Mouse (Mus musculus) lung, postnatal 14 days (tissue): Measurements from ENCODE around the gene Vwc2.

Experiments
- DNase-seq: peaks from one replicate; pipeline ENCODE4 v3.0.0; 2021

Gene Vwc2

DNA sequence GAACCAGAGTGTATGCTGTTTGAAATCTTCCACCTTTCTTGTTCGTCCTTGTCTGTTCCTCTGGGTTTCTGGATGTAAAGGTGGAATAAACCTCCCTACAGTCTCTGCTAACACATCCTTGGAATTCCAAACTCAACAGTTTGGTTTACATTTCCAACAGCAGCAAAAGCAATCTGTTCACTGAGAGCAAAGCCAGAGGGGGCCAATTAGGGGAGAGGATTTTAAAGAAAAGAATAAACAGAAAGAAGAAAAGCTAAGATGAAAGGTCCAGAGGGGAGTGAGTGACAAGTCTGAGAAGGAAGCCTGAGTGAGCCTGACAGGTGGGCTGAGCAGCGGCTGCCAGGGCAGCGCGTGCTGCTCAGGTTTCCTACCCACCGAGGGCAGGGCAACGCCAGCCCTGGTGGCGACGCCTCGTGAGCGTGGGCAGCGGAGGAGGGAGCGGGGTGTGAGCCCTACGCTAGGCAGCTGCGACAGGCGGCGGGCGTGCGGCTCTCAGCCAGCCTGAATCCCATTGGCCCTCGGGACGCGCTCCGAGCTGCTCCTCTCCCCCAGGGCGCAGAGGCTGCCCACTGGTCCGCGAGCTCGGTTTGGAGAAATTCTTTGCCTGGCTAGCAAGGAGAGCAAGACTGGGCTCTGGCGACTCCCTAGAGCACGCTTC lies at the start of gene Vwc2:
Gene Vwc2, plus strand, starts transcription at position 648 of the 658 bp plus-strand sequence.
- DNase-seq: no peak

GRCm38 (mm10) chr11:11088162-11088756 lies 25.8 kb upstream of the Vwc2 start:
- DNase-seq: no peak

DNA sequence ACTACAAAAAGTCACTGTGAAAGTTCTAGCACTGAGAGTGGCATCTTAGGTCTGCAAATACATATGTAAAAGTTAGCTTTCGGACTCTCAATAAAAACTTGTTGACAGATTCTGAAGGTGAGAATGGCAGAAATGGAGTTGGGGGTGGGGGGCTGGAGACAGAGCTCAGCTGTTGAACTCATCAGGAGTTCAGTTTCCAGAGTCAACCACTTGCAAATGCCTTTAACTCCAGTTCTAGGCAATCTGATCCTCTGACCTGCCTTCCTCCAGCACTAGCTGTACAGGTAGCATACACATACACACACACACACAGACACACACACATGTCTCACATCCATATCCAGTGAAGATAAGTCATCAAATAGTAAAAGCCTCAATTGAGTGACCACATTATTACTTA lies 16.4 kb upstream of the Vwc2 start:
- no peak for DNase-seq

DNA sequence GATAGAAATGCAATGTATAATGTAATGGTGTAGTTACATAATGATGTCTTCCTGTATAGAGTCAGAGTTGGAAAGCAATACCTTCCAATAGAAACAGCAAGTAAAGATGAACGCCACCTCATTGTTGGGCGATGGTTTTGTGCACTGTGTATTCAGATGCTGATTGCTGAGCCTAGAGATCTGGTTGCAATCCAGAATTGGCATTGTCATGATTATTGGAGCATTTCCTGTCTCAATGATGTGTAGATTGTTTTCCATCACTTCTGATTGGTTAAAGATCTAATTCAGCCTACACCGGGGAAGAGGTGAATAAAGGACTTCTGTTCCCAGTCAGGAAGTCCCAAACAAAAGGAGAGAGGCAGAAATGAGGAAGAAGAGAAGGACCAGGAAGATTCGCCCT lies 15.7 kb upstream of the Vwc2 start:
- no peak for DNase-seq

DNA sequence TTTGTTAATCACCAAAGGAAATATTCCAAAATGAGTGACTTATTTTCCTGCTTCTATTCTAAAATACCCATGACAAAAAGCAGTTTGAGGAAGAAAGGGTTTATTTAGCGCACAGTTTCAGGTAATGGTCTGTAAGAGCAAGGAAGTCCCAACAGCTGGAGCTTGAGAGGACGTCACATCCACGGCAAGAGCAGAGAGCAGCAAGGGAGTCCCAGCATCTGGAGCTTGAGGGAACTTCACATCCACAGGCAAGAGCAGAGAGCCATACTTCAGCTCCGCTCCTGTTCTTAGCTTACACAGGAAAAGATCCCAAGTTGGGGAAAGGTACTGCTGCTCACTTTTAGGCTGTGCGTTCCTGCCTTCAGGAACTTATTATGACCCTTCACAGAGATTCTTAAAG lies 15.0 kb upstream of the Vwc2 start:
- DNase-seq: no peak

GRCm38 (mm10) chr11:11102182-11102581 lies 11.8 kb upstream of the Vwc2 start:
- DNase-seq: no peak

DNA sequence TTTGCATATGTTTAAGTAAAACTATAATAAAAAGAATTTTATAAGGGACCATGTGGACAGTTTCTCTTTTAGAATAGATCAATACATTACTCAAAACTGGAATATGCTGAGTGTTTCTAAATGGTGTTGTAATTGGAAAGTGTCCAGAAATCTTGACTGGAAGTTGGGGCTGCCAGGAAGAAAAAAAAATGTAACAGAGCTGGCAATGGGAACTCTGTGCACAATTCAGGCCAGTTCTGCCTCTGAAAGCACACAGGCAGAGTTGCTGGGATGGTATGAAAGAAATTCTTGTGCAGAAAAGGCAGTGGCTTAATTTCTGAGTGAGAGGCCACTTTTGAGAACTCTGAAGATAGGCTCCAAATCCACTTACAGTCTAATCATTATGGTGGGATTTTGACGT lies 11.4 kb upstream of the Vwc2 start:
- DNase-seq: no peak

DNA sequence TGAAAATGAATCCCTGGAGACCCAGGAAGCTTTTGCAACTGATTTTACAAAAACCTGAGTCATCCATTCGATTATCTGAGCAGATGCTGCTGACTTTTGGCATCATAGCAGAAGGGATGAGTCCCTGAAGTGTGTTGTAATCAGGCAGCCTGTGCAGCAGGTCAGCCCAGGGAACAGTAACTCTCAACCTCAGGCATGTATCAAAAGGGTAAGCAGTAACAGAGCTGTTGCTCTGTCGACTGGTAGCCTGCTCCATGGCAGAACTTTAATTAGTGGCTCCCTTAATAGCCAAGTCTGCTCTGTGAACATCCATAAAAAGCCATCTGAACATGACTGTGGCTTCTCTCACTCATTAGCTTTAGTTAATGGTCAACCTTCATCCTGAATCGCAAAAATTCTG lies 5.1 kb upstream of the Vwc2 start:
- no peak for DNase-seq

DNA sequence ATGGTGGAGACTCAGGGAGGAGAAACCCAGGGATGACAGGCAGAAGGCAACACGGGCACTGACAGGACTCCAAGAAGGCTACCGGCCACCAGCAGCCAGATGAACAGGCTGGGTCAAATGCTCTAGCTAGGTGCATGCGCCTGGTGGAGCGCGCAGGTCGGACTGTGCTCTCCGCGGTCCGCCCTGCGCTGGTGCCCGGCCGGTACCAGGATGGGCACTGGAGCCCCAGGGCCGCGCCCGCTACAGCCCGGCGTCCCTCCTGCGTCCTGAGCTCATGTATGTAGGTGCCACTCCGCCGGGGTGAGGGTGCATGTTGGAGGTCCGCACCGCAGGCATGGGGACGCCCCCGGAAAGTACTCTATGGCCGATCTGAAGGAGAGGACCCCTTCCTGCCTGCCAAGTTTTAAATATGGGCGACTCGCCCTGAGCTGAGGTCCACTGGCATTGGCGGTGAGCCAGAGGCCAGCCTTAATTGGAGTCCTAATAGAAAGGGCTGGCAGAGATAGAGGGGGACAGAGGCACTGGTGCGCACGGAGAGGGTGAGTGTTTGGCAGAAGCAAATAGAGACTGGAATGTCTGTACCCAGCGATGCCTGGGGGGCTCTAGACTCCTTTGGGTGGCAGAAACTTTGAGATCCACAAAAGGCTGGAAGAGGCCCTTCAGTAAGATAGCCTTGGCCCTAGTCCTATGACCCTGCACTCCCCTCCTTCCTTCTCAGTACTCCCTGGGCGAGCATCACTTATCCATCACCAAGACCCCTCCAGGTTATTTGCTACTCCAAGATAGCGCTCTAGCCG lies 409 bp downstream of the Vwc2 start:
- no peak for DNase-seq

GRCm38 (mm10) chr11:11115031-11115647 lies 1.1 kb downstream of the Vwc2 start:
- no peak for DNase-seq

GRCm38 (mm10) chr11:11115648-11116590 lies 1.9 kb downstream of the Vwc2 start:
- no peak for DNase-seq

GRCm38 (mm10) chr11:11116736-11117135 lies 2.7 kb downstream of the Vwc2 start:
- DNase-seq: no peak

- DNase-seq: peak; percentile 24
Measured at GRCm38 (mm10) chr11:11122866-11123265, 8.8 kb downstream of the Vwc2 start.

GRCm38 (mm10) chr11:11131414-11132077 lies 17.5 kb downstream of the Vwc2 start:
- DNase-seq: peak; percentile 40

DNA sequence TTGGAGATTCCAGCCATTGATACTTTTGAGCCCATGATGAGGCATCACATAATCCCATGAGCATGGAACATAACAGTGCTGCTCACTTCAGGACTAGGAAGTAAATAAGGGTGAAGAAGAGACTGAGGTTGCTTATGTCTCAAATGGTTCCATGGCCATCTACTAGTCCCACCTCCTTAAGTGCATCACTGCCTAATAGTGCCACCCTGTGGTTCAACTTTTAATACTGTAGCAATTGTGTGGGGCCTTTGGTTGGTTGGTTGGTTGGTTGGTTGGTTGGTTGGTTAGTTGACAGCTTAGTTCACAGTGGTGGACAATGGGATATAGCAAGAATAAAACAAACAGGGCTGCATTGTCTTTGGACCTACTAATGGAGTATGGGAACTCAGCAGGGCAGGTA lies 26.6 kb downstream of the Vwc2 start:
- no peak for DNase-seq

DNA sequence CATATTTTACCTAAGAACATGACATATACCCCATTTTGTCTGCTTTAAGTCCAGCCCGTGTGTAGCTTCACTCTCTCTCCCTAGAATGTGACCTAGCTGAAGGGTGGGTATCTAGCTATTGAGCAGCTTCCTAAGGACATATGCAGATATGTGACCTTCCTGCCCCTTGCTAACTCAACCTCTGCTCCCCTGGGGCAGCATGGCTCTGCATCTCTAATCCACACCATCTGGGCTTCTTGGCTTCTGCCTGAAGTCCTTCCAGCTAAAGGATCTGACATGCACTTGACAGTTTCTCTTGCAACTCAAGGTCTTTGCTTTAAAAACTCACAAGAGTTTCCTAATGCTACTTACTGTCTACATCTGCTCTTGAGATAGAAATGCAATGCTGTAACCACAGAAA lies 38.7 kb downstream of the Vwc2 start:
- DNase-seq: no peak

DNA sequence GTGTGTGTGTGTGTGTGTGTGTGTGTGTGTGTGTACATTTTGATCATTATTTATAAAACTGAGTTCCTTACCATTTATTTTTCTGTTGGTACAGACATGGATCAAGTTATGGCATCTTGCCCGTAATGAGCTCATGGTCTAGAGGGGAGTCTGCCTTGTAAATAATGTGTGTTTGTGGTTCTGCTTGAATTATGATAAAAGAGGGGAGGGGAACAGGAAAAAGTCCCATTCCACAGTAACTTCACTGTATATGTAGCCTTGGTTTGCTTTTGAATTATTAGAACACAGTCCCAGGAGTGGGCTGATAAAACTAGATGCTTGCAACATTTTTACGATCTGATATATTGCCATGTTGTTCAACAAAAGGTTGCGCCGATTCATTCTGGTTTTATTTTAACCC lies 57.4 kb downstream of the Vwc2 start:
- no peak for DNase-seq

- DNase-seq: no peak
Measured at GRCm38 (mm10) chr11:11175259-11175658, 61.2 kb downstream of the Vwc2 start.

- DNase-seq: no peak
Measured at GRCm38 (mm10) chr11:11182705-11183104, 68.7 kb downstream of the Vwc2 start.

- no peak for DNase-seq
Measured at GRCm38 (mm10) chr11:11223162-11223561, 109.1 kb downstream of the Vwc2 start.

DNA sequence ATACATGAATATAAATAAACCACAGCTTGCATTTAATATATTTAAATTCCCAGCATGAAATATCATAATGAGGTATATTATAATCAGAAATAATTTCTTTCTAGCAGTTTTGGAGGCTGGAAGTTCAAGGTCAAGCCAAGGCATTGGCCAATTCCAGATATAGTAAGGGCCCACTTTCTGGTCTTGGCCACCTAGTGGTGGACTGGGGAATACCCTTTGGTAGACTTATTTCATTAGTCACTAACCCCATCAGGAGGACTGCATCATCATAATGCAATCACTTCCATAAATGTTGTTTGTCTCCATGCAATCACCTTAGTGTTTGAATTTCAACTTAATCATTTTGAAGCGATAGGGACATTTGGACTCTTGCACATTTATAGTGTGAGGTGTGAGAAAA lies 125.3 kb downstream of the Vwc2 start:
- DNase-seq: peak; percentile 12
